Mouse (Mus musculus): Measurements from ENCODE around the gene Ppp1r18.

The Ppp1r18 gene

GRCm38 (mm10) chr17:35865481-35866280 lies at the start of gene Ppp1r18:
Gene Ppp1r18, plus strand, starts transcription at chr17:35865593.
- DNase-seq = peak; percentile 53

GRCm38 (mm10) chr17:35815836-35816235 lies 49.6 kb upstream of the Ppp1r18 start:
- peak; percentile 55 for DNase-seq

- DNase-seq = peak; percentile 44
Measured at GRCm38 (mm10) chr17:35816686-35817085, 48.7 kb upstream of the Ppp1r18 start.

GRCm38 (mm10) chr17:35817226-35817625 lies 48.2 kb upstream of the Ppp1r18 start:
- DNase-seq = peak; percentile 55

- no peak for DNase-seq
Measured at GRCm38 (mm10) chr17:35820111-35820510, 45.3 kb upstream of the Ppp1r18 start.

- DNase-seq = peak; percentile 97
Measured at GRCm38 (mm10) chr17:35821439-35822430, 43.7 kb upstream of the Ppp1r18 start, which contains the start of gene Ier3. Gene Ier3, plus strand, starts transcription at chr17:35821684.

GRCm38 (mm10) chr17:35822564-35822963 lies 42.8 kb upstream of the Ppp1r18 start:
- peak; percentile 45 for DNase-seq

GRCm38 (mm10) chr17:35822964-35823937 lies 42.1 kb upstream of the Ppp1r18 start, which contains the start of gene Flot1:
Gene Flot1, plus strand, starts transcription at chr17:35823230.
- DNase-seq = peak; percentile 90

- no peak for DNase-seq
Measured at GRCm38 (mm10) chr17:35824402-35824801, 41.0 kb upstream of the Ppp1r18 start.

- no peak for DNase-seq
Measured at GRCm38 (mm10) chr17:35825109-35825850, 40.1 kb upstream of the Ppp1r18 start.

GRCm38 (mm10) chr17:35829737-35830136 lies 35.7 kb upstream of the Ppp1r18 start:
- DNase-seq = peak; percentile 92

GRCm38 (mm10) chr17:35832400-35833238 lies 32.8 kb upstream of the Ppp1r18 start:
- DNase-seq = no peak

- DNase-seq = no peak
Measured at GRCm38 (mm10) chr17:35833239-35833751, 32.1 kb upstream of the Ppp1r18 start.

GRCm38 (mm10) chr17:35833894-35834293 lies 31.5 kb upstream of the Ppp1r18 start:
- DNase-seq = no peak

- DNase-seq = no peak
Measured at GRCm38 (mm10) chr17:35834696-35835422, 30.5 kb upstream of the Ppp1r18 start.

- no peak for DNase-seq
Measured at GRCm38 (mm10) chr17:35835424-35836140, 29.8 kb upstream of the Ppp1r18 start.

GRCm38 (mm10) chr17:35836178-35836965 lies 29.0 kb upstream of the Ppp1r18 start:
- DNase-seq = peak; percentile 97

GRCm38 (mm10) chr17:35836991-35837422 lies 28.4 kb upstream of the Ppp1r18 start:
- peak; percentile 79 for DNase-seq

Measured in kidney, adult 9 months (tissue).